Mouse (Mus musculus): Measurements from ENCODE around the gene Zcchc8.

DNA sequence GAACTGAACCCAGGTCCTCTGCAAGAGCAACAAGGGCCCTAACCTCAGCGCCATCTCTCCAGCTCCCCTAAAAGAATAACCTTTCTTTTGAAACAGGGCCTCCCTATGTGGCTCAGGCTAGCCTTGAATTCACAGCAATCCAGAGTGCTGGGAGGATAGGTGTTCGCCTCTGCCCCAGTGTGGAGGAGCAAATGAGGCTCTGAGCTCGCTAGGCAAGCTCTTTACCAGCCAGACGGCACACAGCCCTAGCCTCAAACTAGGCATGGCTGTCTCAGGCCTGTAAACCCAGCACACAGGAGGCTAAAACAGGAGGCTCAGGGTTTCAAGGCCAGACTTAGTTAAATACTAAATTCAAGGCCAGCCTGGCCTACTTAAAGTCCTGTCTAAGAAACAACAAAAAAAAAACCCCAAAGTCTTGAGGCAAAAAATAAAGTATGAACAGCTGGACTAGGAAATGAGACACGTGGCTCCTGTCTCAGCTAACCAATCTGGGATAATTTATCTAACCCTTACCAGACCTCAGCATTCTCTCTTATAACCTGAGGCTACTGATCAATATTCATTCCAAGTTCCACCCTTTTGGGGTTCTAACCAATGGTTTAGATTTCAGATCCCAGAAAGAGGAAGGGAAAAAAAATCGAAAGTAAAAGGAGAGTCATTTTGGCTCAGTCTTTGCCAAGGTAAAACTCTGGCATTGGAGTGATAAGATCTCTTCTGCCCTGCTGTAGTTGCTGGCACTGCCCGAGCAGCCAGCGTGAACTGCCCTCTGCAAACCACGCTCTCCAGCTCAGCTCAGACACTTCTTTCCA lies 50.7 kb downstream of the Zcchc8 start:
- no peak for TF ChIP-seq POLR2A (IDR thresholded peaks at IDR 0.05; ENCODE audit: control insufficient read depth, extremely low read depth, insufficient read depth, low read length, poor library complexity)
- no peak for TF ChIP-seq CTCF (IDR thresholded peaks at IDR 0.05; ENCODE audit: borderline replicate concordance, control insufficient read depth, extremely low read depth, insufficient read depth, low read length, poor library complexity)
